Comparison of ENCODE assay signal across 9 mouse cellular contexts in the genomic region with DNA sequence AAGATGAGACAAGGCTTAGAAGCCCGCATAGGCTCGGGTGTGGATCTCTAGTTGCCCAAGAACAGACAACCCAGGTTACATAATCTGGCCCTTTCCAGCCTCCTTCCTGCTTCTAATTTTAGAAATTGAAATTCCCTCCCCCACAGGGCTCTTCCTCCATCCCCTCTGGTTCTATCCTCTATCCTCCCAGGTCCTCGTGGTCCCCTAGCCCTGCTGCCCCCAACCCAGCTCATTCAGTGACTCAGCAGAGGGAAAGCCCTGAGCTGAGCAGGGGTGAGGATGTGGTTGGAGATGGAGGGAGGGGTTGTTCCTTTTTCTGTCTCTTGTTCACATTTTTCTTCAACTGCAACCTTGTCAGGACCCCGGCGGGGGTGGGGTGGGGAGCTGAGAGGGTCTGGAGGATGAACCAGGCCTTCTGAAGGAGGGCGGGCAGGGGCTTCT. TPM values are rescaled to one million over a fixed set of nuclear protein-coding genes. Genes with fewer than 3 reads are reported as not detected.
DNase-seq lines count a peak whose midpoint lies in the region.
"Had no signal": no experiment of that assay in that cellular context is flagged by ENCODE, and none has a peak within 500 bp of the region (broad histone marks: within the 10 kb centered on the region; RNA-seq: fewer than 3 reads in every experiment).

No protein-coding gene starts in this region.

- DNase-seq in cerebellum, adult 9-10 months: peak; percentile 28
- no peak for DNase-seq in cerebellum, postnatal 25 days
- DNase-seq in lung, postnatal 36 days: peak; percentile 59
- no peak for DNase-seq in lung, adult 18-20 months
- DNase-seq in liver: peak; percentile 26
- DNase-seq in thymus, postnatal 10 days (ENCODE audit: low spot score in 2 of 2): peak; percentile 66 to 69
- DNase-seq in retina, postnatal 1 day: no peak
- DNase-seq in gastrocnemius, postnatal 10 days: no peak

RNA-seq across cellular contexts. Expression of a gene that starts 1.0 kb away (rescaled TPM):
- total RNA-seq in gastrocnemius, postnatal 10 days (2021): not detected
- total RNA-seq: layer of hippocampus, postnatal 25 days had no signal

RNA-seq across cellular contexts. Expression of a gene that starts 13.8 kb away (rescaled TPM):
- 1 to 10 TPM; 2.1 to 3.3 TPM for total RNA-seq in gastrocnemius, postnatal 10 days (2021)

RNA-seq across cellular contexts. Expression of a gene that starts 14.5 kb away (rescaled TPM):
- total RNA-seq in gastrocnemius, postnatal 10 days (2021): under 1 TPM in 1 of 2 experiments, not detected in 1; 0.16 TPM

RNA-seq across cellular contexts. Expression of a gene that starts 16.0 kb away (rescaled TPM):
- total RNA-seq in gastrocnemius, postnatal 10 days (2021): 10 to 100 TPM in 1 of 2 experiments, 1 to 10 TPM in 1; 9.9 to 11.1 TPM

RNA-seq across cellular contexts. Expression of a gene that starts 17.8 kb away (rescaled TPM):
- under 1 TPM; 0.23 to 0.99 TPM for total RNA-seq in gastrocnemius, postnatal 10 days (2021)
- total RNA-seq: layer of hippocampus, postnatal 25 days had no signal

Comparison
In these comparisons a context has a peak if more than half of its experiments do, and no peak if none do; other contexts are left out.
1. DNase-seq: peak in cerebellum, adult 9-10 months (single experiment), lung, postnatal 36 days (single experiment), liver (single experiment) and thymus, postnatal 10 days (2 of 2); none in cerebellum, postnatal 25 days (0 of 2), lung, adult 18-20 months (0 of 2), retina, postnatal 1 day (single experiment) and gastrocnemius, postnatal 10 days (single experiment).